Mouse (Mus musculus) megakaryocyte, embryonic 14.5 days (primary cell): Measurements from ENCODE around the gene Zfp410. TPM values are rescaled to one million over a fixed set of nuclear protein-coding genes. Genes with fewer than 3 reads are reported as not detected.
A peak's percentile ranks its signal among the peaks of the same experiment; 100 is the strongest.
"Not testable (repeated sequence)": the region's sequence is repeated elsewhere in the genome, so short reads cannot be mapped to it uniquely, and the experiment has no call there.

Experiments used
- H3K27me3 ChIP-seq: replicated peaks from 2 replicates; pipeline ENCODE3; 2012; ENCODE audit warnings: inconsistent platforms
- H3K36me3 ChIP-seq: replicated peaks from 2 replicates; pipeline ENCODE3; 2012; ENCODE audit warnings: low read length, inconsistent platforms, mixed read lengths
- H3K4me1 ChIP-seq: 2 replicates; pipeline ENCODE4 v1.6.1; 2012; ENCODE audit warnings: inconsistent platforms
- H3K4me3 ChIP-seq: replicated peaks from 2 replicates; pipeline ENCODE3; 2012; ENCODE audit warnings: moderate library complexity, mild to moderate bottlenecking, inconsistent platforms
- H3K9me3 ChIP-seq: 2 replicates; pipeline ENCODE4 v1.6.1; 2012; ENCODE audit warnings: inconsistent platforms
- FLI1 ChIP-seq: IDR thresholded peaks from 2 replicates; pipeline ENCODE4 v1.6.1; 2012; ENCODE audit warnings: low read length, inconsistent platforms, mixed read lengths
- GATA1 ChIP-seq: IDR thresholded peaks from 3 replicates; pipeline ENCODE4 v1.6.1; 2012; ENCODE audit warnings: mixed read lengths, low read length, inconsistent platforms, borderline replicate concordance
- polyA plus RNA-seq: library from polyadenylated mRNA; stranded (reverse); fragments of >175 nt; gene quantifications from 2 replicates; pipeline ENCODE4 v1.2.3, GENCODE M21; 2012; ENCODE audit warnings: low replicate concordance; ENCODE audit not compliant: insufficient read depth

Zfp410 gene
- polyA plus RNA-seq, 1 experiment: 2.2 TPM

- H3K4me1 ChIP-seq: peaks cover 42% of the 10 kb centered on the region
- no peaks in the 10 kb centered on the region for H3K9me3 ChIP-seq
- TF ChIP-seq FLI1: no peak
- TF ChIP-seq GATA1: no peak
- H3K4me3 ChIP-seq: peak overlapping the region; percentile 96
- H3K27me3 ChIP-seq: peaks cover 1% of the 10 kb centered on the region
- peaks cover 16% of the 10 kb centered on the region for H3K36me3 ChIP-seq
Measured at GRCm38 (mm10) chr12:84285593-84285968, 31.1 kb upstream of the Zfp410 start.

GRCm38 (mm10) chr12:84288461-84288860 lies 28.2 kb upstream of the Zfp410 start:
- no peak overlapping the region for H3K4me3 ChIP-seq
- peaks cover 40% of the 10 kb centered on the region for H3K36me3 ChIP-seq
- TF ChIP-seq GATA1 (no peak), FLI1 (no peak)
- H3K9me3 ChIP-seq: no peaks in the 10 kb centered on the region
- H3K4me1 ChIP-seq: peaks cover 43% of the 10 kb centered on the region
- H3K27me3 ChIP-seq: no peaks in the 10 kb centered on the region

- peaks cover 7% of the 10 kb centered on the region for H3K4me1 ChIP-seq
- H3K4me3 ChIP-seq: no peak overlapping the region
- TF ChIP-seq GATA1 (no peak), FLI1 (no peak)
- no peaks in the 10 kb centered on the region for H3K9me3 ChIP-seq
- H3K36me3 ChIP-seq: peaks cover 94% of the 10 kb centered on the region
- no peaks in the 10 kb centered on the region for H3K27me3 ChIP-seq
Measured at GRCm38 (mm10) chr12:84297851-84298250, 18.8 kb upstream of the Zfp410 start.

GRCm38 (mm10) chr12:84299265-84299664 lies 17.4 kb upstream of the Zfp410 start:
- TF ChIP-seq GATA1: no peak
- no peak for TF ChIP-seq FLI1
- H3K9me3 ChIP-seq: no peaks in the 10 kb centered on the region
- H3K27me3 ChIP-seq: no peaks in the 10 kb centered on the region
- H3K4me3 ChIP-seq: no peak overlapping the region
- H3K4me1 ChIP-seq: peaks cover 5% of the 10 kb centered on the region
- H3K36me3 ChIP-seq: peaks cover 95% of the 10 kb centered on the region

GRCm38 (mm10) chr12:84304101-84304500 lies 12.6 kb upstream of the Zfp410 start:
- H3K27me3 ChIP-seq: no peaks in the 10 kb centered on the region
- TF ChIP-seq GATA1: no peak
- no peak for TF ChIP-seq FLI1
- H3K4me1 ChIP-seq: peaks cover 10% of the 10 kb centered on the region
- H3K36me3 ChIP-seq: peaks cover 96% of the 10 kb centered on the region
- no peak overlapping the region for H3K4me3 ChIP-seq
- H3K9me3 ChIP-seq: no peaks in the 10 kb centered on the region

- Histone ChIP-seq H3K9me3 (no peaks in the 10 kb centered on the region), H3K36me3 (peaks cover 95% of the 10 kb centered on the region), H3K27me3 (no peaks in the 10 kb centered on the region), H3K4me3 (no peak overlapping the region), H3K4me1 (peaks cover 10% of the 10 kb centered on the region)
- TF ChIP-seq GATA1 (no peak), FLI1 (no peak)
Measured at GRCm38 (mm10) chr12:84304554-84304953, 12.1 kb upstream of the Zfp410 start.

GRCm38 (mm10) chr12:84311306-84311705 lies 5.3 kb upstream of the Zfp410 start:
- H3K36me3 ChIP-seq: peaks cover 74% of the 10 kb centered on the region
- H3K4me3 ChIP-seq: no peak overlapping the region
- H3K27me3 ChIP-seq: no peaks in the 10 kb centered on the region
- peaks cover 4% of the 10 kb centered on the region for H3K4me1 ChIP-seq
- TF ChIP-seq GATA1 (no peak), FLI1 (no peak)
- no peaks in the 10 kb centered on the region for H3K9me3 ChIP-seq

- Histone ChIP-seq H3K4me1 (peaks cover 32% of the 10 kb centered on the region), H3K9me3 (no peaks in the 10 kb centered on the region), H3K36me3 (peaks cover 33% of the 10 kb centered on the region), H3K27me3 (no peaks in the 10 kb centered on the region), H3K4me3 (peak overlapping the region; percentile 99)
- TF ChIP-seq FLI1 (no peak), GATA1 (no peak)
Measured at GRCm38 (mm10) chr12:84316006-84316405, 646 bp upstream of the Zfp410 start.

GRCm38 (mm10) chr12:84327111-84327512 lies 10.5 kb downstream of the Zfp410 start:
- Histone ChIP-seq H3K36me3 (peaks cover 78% of the 10 kb centered on the region), H3K4me3 (no peak overlapping the region), H3K4me1 (peaks cover 21% of the 10 kb centered on the region), H3K27me3 (no peaks in the 10 kb centered on the region), H3K9me3 (no peaks in the 10 kb centered on the region)
- TF ChIP-seq FLI1 (no peak), GATA1 (no peak)

- Histone ChIP-seq H3K4me3 (peak overlapping the region; percentile 76), H3K27me3 (no peaks in the 10 kb centered on the region), H3K36me3 (peaks cover 91% of the 10 kb centered on the region), H3K4me1 (peaks cover 31% of the 10 kb centered on the region), H3K9me3 (no peaks in the 10 kb centered on the region)
- TF ChIP-seq GATA1: no peak
- no peak for TF ChIP-seq FLI1
Measured at GRCm38 (mm10) chr12:84336963-84337625, 20.4 kb downstream of the Zfp410 start.

GRCm38 (mm10) chr12:84347192-84347591 lies 30.5 kb downstream of the Zfp410 start:
- peaks cover 26% of the 10 kb centered on the region for H3K4me1 ChIP-seq
- no peaks in the 10 kb centered on the region for H3K27me3 ChIP-seq
- H3K9me3 ChIP-seq: no peaks in the 10 kb centered on the region
- TF ChIP-seq FLI1 (no peak), GATA1 (no peak)
- H3K4me3 ChIP-seq: no peak overlapping the region
- H3K36me3 ChIP-seq: peaks cover 64% of the 10 kb centered on the region

GRCm38 (mm10) chr12:84358699-84359098 lies 42.0 kb downstream of the Zfp410 start:
- Histone ChIP-seq H3K36me3 (peaks cover 35% of the 10 kb centered on the region), H3K4me1 (peaks cover 47% of the 10 kb centered on the region)
- not testable (repeated sequence) for H3K27me3 ChIP-seq, H3K9me3 ChIP-seq, H3K4me3 ChIP-seq
